Mouse (Mus musculus): ENCODE results near the gene Fat1. TPM values are rescaled to one million over a fixed set of nuclear protein-coding genes. Genes with fewer than 3 reads are reported as not detected.
"Not testable (repeated sequence)": the region's sequence is repeated elsewhere in the genome, so short reads cannot be mapped to it uniquely, and the experiment has no call there.

Fat1 gene
- total RNA-seq, 2 experiments from 2014 or later: 30.9 to 35.8 TPM

GRCm38 (mm10) chr8:45052618-45053017 lies 117.4 kb downstream of the Fat1 start:
- intact Hi-C loops (cut with DNase I): no loop called here
- DNase-seq (ENCODE audit: low spot score in 2 of 2): peak in 1 of 2 experiments; percentile 35

- intact Hi-C loops (cut with DNase I): no loop called here
- DNase-seq (ENCODE audit: low spot score in 2 of 2): no peak
These were observed 120.3 kb downstream of the Fat1 start for GRCm38 (mm10) chr8:45055500-45055899.

GRCm38 (mm10) chr8:45056810-45057209 lies 121.6 kb downstream of the Fat1 start:
- DNase-seq (ENCODE audit: low spot score in 2 of 2): no peak
- intact Hi-C loops (cut with DNase I): no loop called here

GRCm38 (mm10) chr8:45060083-45060482 lies 124.8 kb downstream of the Fat1 start:
- DNase-seq (ENCODE audit: low spot score in 2 of 2): no peak
- intact Hi-C loops (cut with DNase I): no loop called here

GRCm38 (mm10) chr8:45062311-45062710 lies 127.1 kb downstream of the Fat1 start:
- intact Hi-C loops (cut with DNase I): no loop called here
- no peak for DNase-seq (ENCODE audit: low spot score in 2 of 2)

GRCm38 (mm10) chr8:45062982-45063924 lies 128.0 kb downstream of the Fat1 start:
- intact Hi-C loops (cut with DNase I): no loop called here
- DNase-seq (ENCODE audit: low spot score in 2 of 2): no peak

GRCm38 (mm10) chr8:45064197-45064869 lies 129.1 kb downstream of the Fat1 start:
- intact Hi-C loops (cut with DNase I): no loop called here
- no peak for DNase-seq (ENCODE audit: low spot score in 2 of 2)

- DNase-seq (ENCODE audit: low spot score in 2 of 2); intact Hi-C loops (cut with DNase I): not testable (repeated sequence)
These were observed 130.1 kb downstream of the Fat1 start for GRCm38 (mm10) chr8:45065391-45065790.

GRCm38 (mm10) chr8:45068759-45069386 lies 133.6 kb downstream of the Fat1 start, which contains the start of gene Mtnr1a:
Gene Mtnr1a, plus strand, starts transcription at chr8:45069137.
- intact Hi-C loops (cut with DNase I): loop anchor here (1.0 kb wide), 1 partner anchor 167 kb away; no protein-coding TSS in a partner anchor
- DNase-seq (ENCODE audit: low spot score in 2 of 2): peak; percentile 86 to 89

- no peak for DNase-seq (ENCODE audit: low spot score in 2 of 2)
- intact Hi-C loops (cut with DNase I): no loop called here
These were observed 135.7 kb downstream of the Fat1 start for GRCm38 (mm10) chr8:45070949-45071348.

GRCm38 (mm10) chr8:45080850-45081249 lies 145.6 kb downstream of the Fat1 start:
- intact Hi-C loops (cut with DNase I): no loop called here
- no peak for DNase-seq (ENCODE audit: low spot score in 2 of 2)

GRCm38 (mm10) chr8:45093599-45093998 lies 158.4 kb downstream of the Fat1 start:
- intact Hi-C loops (cut with DNase I): no loop called here
- no peak for DNase-seq (ENCODE audit: low spot score in 2 of 2)

Other genes starting within 250 kb of the Fat1 start
- gene Mtnr1a, start 133.7 kb downstream of the Fat1 start, total RNA-seq (2021): not detected

Measured in left cerebral cortex, postnatal 25 days (tissue).